Mouse (Mus musculus) MEL (cell line): ENCODE results near the gene Fank1. TPM values are rescaled to one million over a fixed set of nuclear protein-coding genes. Genes with fewer than 3 reads are reported as not detected.
A peak's percentile ranks its signal among the peaks of the same experiment; 100 is the strongest.

Source experiments
- DNase-seq: peaks from one replicate; pipeline ENCODE4 v3.0.0; 2011; ENCODE audit warnings: low read depth, low spot score
- H3K27ac ChIP-seq: 2 replicates; pipeline ENCODE4 v1.5.1; 2012; ENCODE audit warnings: low read depth, mild to moderate bottlenecking, control low read depth, low read length, moderate library complexity; ENCODE audit not compliant: control insufficient read depth
- H3K27me3 ChIP-seq, 2 experiments: fragments of 150-350 bp in 1 of 2; sonication (generic) in 1 of 2; 2 replicates each; pipeline ENCODE4 v1.6.1; 2012; ENCODE audit warnings: low read length in 2 of 2, mild to moderate bottlenecking in 2 of 2, improper control_type of control experiment in 1 of 2, moderate library complexity in 1 of 2; ENCODE audit not compliant: insufficient read depth in 2 of 2, control insufficient read depth in 1 of 2
- H3K36me3 ChIP-seq, 2 experiments: 2 replicates each; pipeline ENCODE4 v1.6.1; 2012 to 2014; ENCODE audit warnings: low read length in 2 of 2, improper control_type of control experiment in 1 of 2, inconsistent platforms in 1 of 2, mild to moderate bottlenecking in 1 of 2; ENCODE audit not compliant: insufficient read depth in 2 of 2, control insufficient read depth in 1 of 2
- H3K4me1 ChIP-seq, 2 experiments: fragments of 150-350 bp in 1 of 2; sonication (generic) in 1 of 2; 2 replicates each; pipeline ENCODE4 v1.6.1; 2012; ENCODE audit warnings: low read length in 2 of 2, improper control_type of control experiment in 1 of 2, mild to moderate bottlenecking in 1 of 2; ENCODE audit not compliant: insufficient read depth in 2 of 2, control insufficient read depth in 1 of 2
- H3K4me3 ChIP-seq, 2 experiments: fragments of 150-350 bp in 1 of 2; sonication (generic) in 1 of 2; 2 replicates each; pipeline ENCODE4 v1.5.1; 2012; ENCODE audit warnings: low read depth in 2 of 2, low read length in 2 of 2, mild to moderate bottlenecking in 2 of 2, moderate library complexity in 2 of 2, control low read depth in 1 of 2, improper control_type of control experiment in 1 of 2; ENCODE audit not compliant: control insufficient read depth in 1 of 2, insufficient read depth in 1 of 2
- H3K79me2 ChIP-seq: 2 replicates; pipeline ENCODE4 v1.6.1; 2012; ENCODE audit warnings: mild to moderate bottlenecking, low read length, moderate library complexity; ENCODE audit not compliant: control insufficient read depth, poor library complexity, insufficient read depth
- H3K9ac ChIP-seq: 2 replicates; pipeline ENCODE4 v1.6.1; 2012; ENCODE audit warnings: low read depth, mild to moderate bottlenecking, control low read depth, low read length, moderate library complexity; ENCODE audit not compliant: control insufficient read depth, poor library complexity, severe bottlenecking
- H3K9me3 ChIP-seq: fragments of 150-350 bp; sonication (generic); replicated peaks from 2 replicates; pipeline ENCODE4 v1.6.1; 2012; ENCODE audit warnings: mild to moderate bottlenecking, low read length, improper control_type of control experiment, moderate library complexity; ENCODE audit not compliant: insufficient read depth
- CTCF ChIP-seq, 3 experiments: IDR thresholded peaks in 2 of 3; conservative IDR thresholded peaks in 1 of 3; 2 replicates each; pipeline ENCODE4 v1.5.1; 2011 to 2012; ENCODE audit warnings: low read length in 3 of 3, low read depth in 2 of 3, mild to moderate bottlenecking in 2 of 3, improper control_type of control experiment in 1 of 3, inconsistent platforms in 1 of 3, mixed read lengths in 1 of 3, moderate library complexity in 1 of 3; ENCODE audit not compliant: control insufficient read depth in 1 of 3, insufficient read depth in 1 of 3, poor library complexity in 1 of 3, severe bottlenecking in 1 of 3
- E2F4 ChIP-seq: IDR thresholded peaks from 2 replicates; pipeline ENCODE4 v1.6.1; 2011; ENCODE audit warnings: low read depth, low read length, improper control_type of control experiment, borderline replicate concordance
- GABPA ChIP-seq: IDR thresholded peaks from 2 replicates; pipeline ENCODE4 v1.6.1; 2012; ENCODE audit warnings: low read depth, mild to moderate bottlenecking, inconsistent platforms, low read length, improper control_type of control experiment, moderate library complexity
- HCFC1 ChIP-seq: IDR thresholded peaks from 2 replicates; pipeline ENCODE4 v1.6.1; 2012; ENCODE audit warnings: low read depth, mild to moderate bottlenecking, inconsistent platforms, low read length, improper control_type of control experiment, moderate library complexity
- MAX ChIP-seq: IDR thresholded peaks from 2 replicates; pipeline ENCODE4 v1.6.1; 2011; ENCODE audit warnings: low read length, improper control_type of control experiment
- NRF1 ChIP-seq: IDR thresholded peaks from 2 replicates; pipeline ENCODE4 v1.6.1; 2014; ENCODE audit warnings: low read depth, mild to moderate bottlenecking, inconsistent platforms, low read length, improper control_type of control experiment, moderate library complexity; ENCODE audit not compliant: poor library complexity, insufficient read depth, severe bottlenecking
- RCOR1 ChIP-seq: IDR thresholded peaks from 2 replicates; pipeline ENCODE4 v1.6.1; 2012; ENCODE audit warnings: low read depth, mild to moderate bottlenecking, inconsistent platforms, low read length, improper control_type of control experiment
- TAL1 ChIP-seq: IDR thresholded peaks from 2 replicates; pipeline ENCODE4 v1.6.1; 2012; ENCODE audit warnings: mild to moderate bottlenecking, inconsistent platforms, low read length, moderate library complexity, mixed read lengths
- TBP ChIP-seq: IDR thresholded peaks from 2 replicates; pipeline ENCODE4 v1.8.0; 2011; ENCODE audit warnings: low read depth, low read length, improper control_type of control experiment
- USF1 ChIP-seq: IDR thresholded peaks from 2 replicates; pipeline ENCODE4 v1.6.1; 2014; ENCODE audit warnings: low read depth, mild to moderate bottlenecking, inconsistent platforms, low read length, improper control_type of control experiment, moderate library complexity
- polyA plus RNA-seq, 2 experiments: library from polyadenylated mRNA; stranded (reverse) in 1 of 2; unstranded in 1 of 2; fragments of >175 nt in 1 of 2; fragments of >200 nt in 1 of 2; gene quantifications; 2 replicates each; pipeline versions ENCODE4 v1.2.1 to v1.2.4; 2012; ENCODE audit warnings: low replicate concordance in 2 of 2, low read depth in 1 of 2; ENCODE audit not compliant: insufficient read length in 2 of 2, insufficient read depth in 1 of 2, missing spikeins in 1 of 2
- total RNA-seq: library from RNA; depleted of rRNA; stranded (reverse); fragments of 300-350 nt; gene quantifications from 2 replicates; pipeline ENCODE4 v1.2.3, GENCODE M21; 2012

Gene Fank1
- total and polyA plus RNA-seq, 3 experiments: 0.17 to 1.8 TPM; not detected in 1

- H3K36me3 ChIP-seq: peaks cover 0 to 3% of the 10 kb centered on the region in 2 experiments; a peak in 2 of 4 replicates
- H3K9ac ChIP-seq: no peak overlapping the region
- no peaks in the 10 kb centered on the region; a peak in 1 of 4 replicates for H3K4me1 ChIP-seq
- H3K9me3 ChIP-seq: no peaks in the 10 kb centered on the region
- no peak for DNase-seq
- no peaks in the 10 kb centered on the region for H3K27me3 ChIP-seq
- no peaks in the 10 kb centered on the region for H3K79me2 ChIP-seq
- TF ChIP-seq USF1: 0 out of 2 replicates have a peak, but pooled peaks have one; percentile 26
- TF ChIP-seq MAX: peak; percentile 46; the same call in 1 of the 2 replicates
- TF ChIP-seq CTCF (IDR thresholded peaks at IDR 0.05 in 2 of 3, conservative IDR thresholded peaks at IDR 0.05 in 1 of 3; ENCODE audit: control insufficient read depth in 1 of 3, insufficient read depth in 1 of 3, low read depth in 2 of 3, low read length in 3 of 3, poor library complexity in 1 of 3, severe bottlenecking in 1 of 3): no peak
- TF ChIP-seq, all 39 proteins: peak for 2
- no peak overlapping the region for H3K27ac ChIP-seq
- no peak overlapping the region for H3K4me3 ChIP-seq
Measured at GRCm38 (mm10) chr7:133743611-133744010, 33.0 kb upstream of the Fank1 start.

GRCm38 (mm10) chr7:133744209-133744608 is 32.5 kb upstream of the Fank1 start:
- H3K27ac ChIP-seq: no peak overlapping the region
- H3K9me3 ChIP-seq: no peaks in the 10 kb centered on the region
- TF ChIP-seq TAL1 (no peak), NRF1 (no peak), RCOR1 (peak; percentile 78)

GRCm38 (mm10) chr7:133744701-133745100 is 32.0 kb upstream of the Fank1 start:
- Histone ChIP-seq H3K4me1 (no peaks in the 10 kb centered on the region), H3K9me3 (no peaks in the 10 kb centered on the region), H3K27ac (no peak overlapping the region), H3K36me3 (peaks cover 0 to 3% of the 10 kb centered on the region in 2 experiments; a peak in 2 of 4 replicates), H3K27me3 (no peaks in the 10 kb centered on the region), H3K79me2 (no peaks in the 10 kb centered on the region), H3K4me3 (no peak overlapping the region), H3K9ac (no peak overlapping the region)
- DNase-seq: no peak
- TF ChIP-seq GABPA: no peak
- no peak for TF ChIP-seq TBP
- no peak for TF ChIP-seq HCFC1
- TF ChIP-seq E2F4: no peak

More at GRCm38 (mm10) chr7:133744209-133744608, 32.5 kb upstream of the Fank1 start:
- no peaks in the 10 kb centered on the region for H3K79me2 ChIP-seq
- no peaks in the 10 kb centered on the region for H3K27me3 ChIP-seq
- no peak overlapping the region for H3K9ac ChIP-seq
- peaks cover 0 to 3% of the 10 kb centered on the region in 2 experiments; a peak in 2 of 4 replicates for H3K36me3 ChIP-seq
- no peaks in the 10 kb centered on the region; a peak in 1 of 4 replicates for H3K4me1 ChIP-seq
- DNase-seq: no peak
- no peak overlapping the region for H3K4me3 ChIP-seq
